Mouse (Mus musculus) cortical plate, adult 2 months (tissue): ENCODE measurements around the gene Scaf1. TPM values are rescaled to one million over a fixed set of nuclear protein-coding genes. Genes with fewer than 3 reads are reported as not detected.
A peak's percentile ranks its signal among the peaks of the same experiment; 100 is the strongest.

Experiments used
- H3K27ac ChIP-seq: fragments of 200-500 bp; 2 replicates; pipeline ENCODE4 v1.5.1; 2012; ENCODE audit warnings: low read length, control low read depth, inconsistent platforms; ENCODE audit not compliant: insufficient read depth
- H3K4me1 ChIP-seq: fragments of 200-500 bp; 2 replicates; pipeline ENCODE4 v1.6.1; 2011; ENCODE audit warnings: low read length; ENCODE audit not compliant: control insufficient read depth, insufficient read depth
- H3K4me3 ChIP-seq: fragments of 200-500 bp; 2 replicates; pipeline ENCODE4 v1.5.1; 2011; ENCODE audit warnings: mild to moderate bottlenecking, low read length, control low read depth; ENCODE audit not compliant: insufficient read depth
- CTCF ChIP-seq: fragments of 200-500 bp; IDR thresholded peaks from 2 replicates; pipeline ENCODE4 v1.5.1; 2011; ENCODE audit warnings: mild to moderate bottlenecking, control low read depth, low read length; ENCODE audit not compliant: insufficient read depth; ENCODE audit errors: extremely low read depth
- POLR2A ChIP-seq: fragments of 200-500 bp; IDR thresholded peaks from 2 replicates; pipeline ENCODE4 v1.6.1; 2011; ENCODE audit warnings: mild to moderate bottlenecking, low read length, control low read depth; ENCODE audit not compliant: insufficient read depth; ENCODE audit errors: extremely low read depth
- polyA plus RNA-seq: library from polyadenylated mRNA; depleted of rRNA; stranded (reverse); fragments of >200 nt; gene quantifications from 2 replicates; pipeline ENCODE4 v1.2.3, GENCODE M21; 2012

Scaf1 gene
- polyA plus RNA-seq, 1 experiment = 126 TPM

GRCm38 (mm10) chr7:44986879-44987718 lies 29.1 kb downstream of the Scaf1 start:
- peaks cover 2% of the 10 kb centered on the region; the same call in 1 of the 2 replicates for H3K4me1 ChIP-seq
- peak overlapping the region; percentile 17 for H3K27ac ChIP-seq
- no peak; the same call in 1 of the 2 replicates for TF ChIP-seq POLR2A
- TF ChIP-seq CTCF = no peak
- H3K4me3 ChIP-seq = peak overlapping the region; percentile 58

- TF ChIP-seq CTCF = no peak
- TF ChIP-seq POLR2A = peak; percentile 66; the same call in 1 of the 2 replicates
- Histone ChIP-seq H3K4me3 (peak within 1 kb of the TSS; percentile 88), H3K27ac (peak within 1 kb of the TSS; percentile 68), H3K4me1 (peaks cover 2% of the 10 kb centered on the region; the same call in 1 of the 2 replicates)
Measured at GRCm38 (mm10) chr7:44986192-44986878, 29.8 kb downstream of the Scaf1 start, which contains the start of gene Prmt1. Gene Prmt1 (minus strand): TSS chr7:44986568.

- Histone ChIP-seq H3K4me1 (peaks cover 2% of the 10 kb centered on the region; the same call in 1 of the 2 replicates), H3K27ac (peak overlapping the region; percentile 68), H3K4me3 (peak overlapping the region; percentile 88)
- no peak for TF ChIP-seq POLR2A
- TF ChIP-seq CTCF = no peak
Measured at GRCm38 (mm10) chr7:44985595-44986191, 30.5 kb downstream of the Scaf1 start.

- Histone ChIP-seq H3K27ac (no peak overlapping the region), H3K4me3 (no peak overlapping the region), H3K4me1 (peaks cover 2% of the 10 kb centered on the region; the same call in 1 of the 2 replicates)
- TF ChIP-seq CTCF (no peak), POLR2A (no peak)
Measured at GRCm38 (mm10) chr7:44984833-44985164, 31.4 kb downstream of the Scaf1 start.

- no peak overlapping the region for H3K4me3 ChIP-seq
- no peak overlapping the region for H3K27ac ChIP-seq
- peaks cover 2% of the 10 kb centered on the region; the same call in 1 of the 2 replicates for H3K4me1 ChIP-seq
- no peak for TF ChIP-seq CTCF
- TF ChIP-seq POLR2A = no peak
Measured at GRCm38 (mm10) chr7:44983944-44984832, 32.0 kb downstream of the Scaf1 start.

GRCm38 (mm10) chr7:44983085-44983484 lies 33.1 kb downstream of the Scaf1 start:
- H3K4me3 ChIP-seq = no peak overlapping the region
- TF ChIP-seq CTCF = peak; percentile 92
- TF ChIP-seq POLR2A = no peak
- H3K27ac ChIP-seq = no peak overlapping the region

GRCm38 (mm10) chr7:44981539-44981938 lies 34.6 kb downstream of the Scaf1 start:
- TF ChIP-seq POLR2A = no peak
- TF ChIP-seq CTCF = no peak
- Histone ChIP-seq H3K4me3 (no peak overlapping the region), H3K4me1 (no peaks in the 10 kb centered on the region), H3K27ac (no peak overlapping the region)

More at GRCm38 (mm10) chr7:44983085-44983484, 33.1 kb downstream of the Scaf1 start:
- peaks cover 2% of the 10 kb centered on the region; the same call in 1 of the 2 replicates for H3K4me1 ChIP-seq

GRCm38 (mm10) chr7:44978300-44978699 lies 37.9 kb downstream of the Scaf1 start:
- TF ChIP-seq POLR2A (no peak), CTCF (0 out of 2 replicates have a peak, but pooled peaks have one; percentile 4)
- Histone ChIP-seq H3K4me3 (no peak overlapping the region), H3K4me1 (no peaks in the 10 kb centered on the region), H3K27ac (no peak overlapping the region)
